Mouse (Mus musculus): ENCODE measurements around the gene Nfkbie.

DNA sequence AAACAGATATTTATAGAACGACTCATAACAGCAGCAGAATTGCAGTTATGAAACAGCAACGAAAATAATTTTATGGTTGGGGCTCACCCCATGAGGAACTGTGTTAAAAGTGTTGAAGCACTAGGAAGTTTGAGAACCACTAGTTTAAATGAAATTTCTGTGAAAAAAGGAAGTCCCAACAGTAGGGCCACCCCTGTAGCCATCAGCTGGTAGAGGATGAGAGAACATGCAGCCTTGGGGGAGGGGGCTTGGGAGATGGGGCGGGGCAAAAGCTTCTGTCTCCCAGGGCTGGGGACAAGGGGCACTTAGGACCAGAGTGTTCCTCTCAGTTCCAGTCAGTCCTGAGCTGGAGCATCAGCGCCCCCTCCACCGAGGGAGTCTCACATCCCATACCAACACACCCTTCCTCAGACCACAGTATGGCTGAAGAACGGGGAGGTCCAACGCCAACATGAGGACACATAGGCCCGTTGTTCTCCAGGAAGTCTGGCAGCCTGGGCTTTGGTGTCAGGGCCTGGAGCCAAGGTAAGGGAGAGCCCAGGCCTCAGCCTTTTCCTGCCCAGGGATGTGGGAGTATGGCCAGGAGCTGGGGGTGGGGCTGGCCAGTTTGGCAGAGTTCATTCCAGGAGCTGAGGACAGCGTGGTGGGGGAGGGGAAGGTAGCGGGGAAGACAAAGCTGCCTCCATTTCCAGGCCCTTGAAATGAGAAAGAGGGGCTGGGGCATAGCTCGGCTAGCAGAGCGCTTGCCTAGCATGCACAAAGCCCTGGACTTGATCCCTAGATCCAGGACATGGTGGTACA is 28.8 kb downstream of the Nfkbie start:
- TF ChIP-seq CTCF (IDR thresholded peaks at IDR 0.05; ENCODE audit: extremely low read depth, insufficient read depth, insufficient read length, insufficient replicate concordance) = no peak
- no peak for TF ChIP-seq POLR2A (IDR thresholded peaks at IDR 0.05; ENCODE audit: low read depth, low read length)

Data from spleen, adult 2 months (tissue).